Mouse (Mus musculus): ENCODE measurements at regions not wholly inside any gene's neighbourhood (a gene's known extent, or its start where the extent isn't known, plus 50 kb on each side); places are given as distances from the start of the nearest gene placed in this dataset.
"Not testable (repeated sequence)": the region's sequence is repeated elsewhere in the genome, so short reads cannot be mapped to it uniquely, and the experiment has no call there.

DNA sequence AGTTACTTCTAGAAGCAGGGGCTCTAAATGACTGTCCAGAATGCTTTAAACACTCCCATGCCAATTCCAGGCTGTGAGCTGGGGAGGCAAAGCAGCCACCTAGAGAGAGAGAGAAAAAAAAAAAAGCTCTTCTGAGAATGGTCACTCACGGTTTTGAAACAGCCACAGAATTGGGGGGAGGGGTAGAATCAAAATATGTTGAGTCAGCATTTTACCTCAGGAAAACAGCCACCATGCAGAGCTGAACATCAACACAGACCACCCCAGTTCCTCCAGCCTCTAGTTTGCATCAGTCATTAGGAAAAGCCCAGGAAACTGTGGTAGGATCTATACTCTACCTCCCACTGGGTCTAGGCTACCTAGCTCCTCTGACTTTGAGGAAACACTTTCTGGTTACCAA lies 124.1 kb upstream of the Gm5150 start:
- no peak for DNase-seq (ENCODE audit: low read depth)

DNA sequence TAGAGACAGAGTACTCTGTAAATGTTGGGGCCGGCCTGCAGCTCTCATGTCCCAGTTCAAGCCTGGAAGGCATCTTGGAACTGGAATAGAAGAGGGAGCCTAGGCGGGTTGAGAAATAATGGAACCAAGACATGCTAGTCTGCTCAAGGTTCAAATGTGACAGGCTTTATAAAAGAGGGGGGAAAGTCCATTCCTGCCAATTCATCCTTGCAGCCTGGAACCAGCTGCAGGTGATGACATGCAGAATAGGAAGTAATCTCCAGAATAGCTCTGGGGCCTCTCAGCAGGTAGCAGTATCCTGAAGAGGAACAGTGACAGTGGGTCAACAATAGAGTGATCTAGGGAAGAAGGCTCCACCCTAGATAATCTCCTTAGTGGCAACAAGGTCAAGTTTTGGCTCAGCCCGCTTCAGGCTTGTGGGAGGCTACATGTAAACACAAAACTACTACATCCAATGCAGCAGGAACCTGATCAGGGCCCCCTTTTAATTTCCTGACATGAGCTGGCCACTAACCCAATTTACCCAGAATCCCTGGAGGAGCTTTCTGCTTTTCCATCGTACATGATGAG lies 119.2 kb upstream of the Gm5150 start:
- DNase-seq (ENCODE audit: low read depth) = not testable (repeated sequence)

DNA sequence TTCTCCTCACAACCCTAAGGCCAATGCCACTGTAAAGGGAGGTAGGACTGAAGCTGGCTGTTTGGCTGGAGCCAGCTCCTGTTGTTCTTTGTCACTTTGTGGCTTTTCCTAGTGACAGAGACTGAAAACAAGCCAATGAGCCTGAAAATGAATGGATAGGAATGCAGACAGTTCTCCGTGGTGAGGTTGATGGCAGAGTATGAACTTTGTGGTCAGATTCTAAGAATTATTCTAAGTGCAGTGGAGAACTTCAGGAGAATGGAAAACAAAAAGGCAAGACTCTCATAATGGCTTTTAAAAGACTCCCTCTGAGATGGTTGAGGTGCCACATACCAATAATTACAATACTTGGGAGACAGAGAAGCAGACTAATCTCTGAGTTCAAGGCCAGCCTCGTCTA lies 109.7 kb upstream of the Gm5150 start:
- no peak for DNase-seq (ENCODE audit: low read depth)

DNA sequence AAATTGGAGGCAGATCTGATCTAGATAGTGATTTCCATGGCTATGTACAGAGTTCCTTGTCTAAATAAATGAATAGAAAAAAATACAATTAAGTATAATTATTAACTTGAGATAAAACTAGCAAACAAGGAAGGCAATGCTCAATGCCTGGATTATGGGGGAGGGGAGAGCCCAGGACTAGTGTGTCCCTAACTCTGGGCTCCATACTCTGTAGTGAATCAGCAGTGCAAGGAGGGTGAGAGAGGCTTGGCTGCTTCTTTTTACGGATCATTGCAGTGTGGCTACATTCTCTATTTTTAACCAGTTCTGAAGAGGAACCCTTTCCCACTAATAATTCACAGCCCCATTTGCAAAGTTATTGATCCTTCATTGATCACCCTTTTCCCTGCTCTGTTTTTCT lies 101.3 kb upstream of the Gm5150 start:
- DNase-seq (ENCODE audit: low read depth) = no peak

DNA sequence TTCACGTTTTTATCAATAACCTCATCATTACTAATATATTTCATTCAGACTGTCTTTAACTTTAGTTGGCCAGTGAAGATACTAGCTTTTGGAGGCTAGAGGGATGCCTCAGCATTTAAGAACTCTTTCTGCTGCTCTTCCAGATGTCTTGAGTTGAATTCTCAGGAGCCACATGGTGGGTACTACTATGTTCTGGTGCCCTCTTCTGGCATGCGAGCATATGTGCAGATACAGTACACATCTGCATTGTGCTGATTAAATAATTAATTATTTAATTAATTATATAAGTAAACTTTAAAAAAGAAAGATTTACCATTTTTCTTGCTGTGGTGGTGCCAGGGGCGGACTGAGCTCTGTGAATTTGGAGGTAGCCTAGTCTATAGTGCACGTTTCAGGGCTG lies 98.8 kb upstream of the Gm5150 start:
- no peak for DNase-seq (ENCODE audit: low read depth)

DNA sequence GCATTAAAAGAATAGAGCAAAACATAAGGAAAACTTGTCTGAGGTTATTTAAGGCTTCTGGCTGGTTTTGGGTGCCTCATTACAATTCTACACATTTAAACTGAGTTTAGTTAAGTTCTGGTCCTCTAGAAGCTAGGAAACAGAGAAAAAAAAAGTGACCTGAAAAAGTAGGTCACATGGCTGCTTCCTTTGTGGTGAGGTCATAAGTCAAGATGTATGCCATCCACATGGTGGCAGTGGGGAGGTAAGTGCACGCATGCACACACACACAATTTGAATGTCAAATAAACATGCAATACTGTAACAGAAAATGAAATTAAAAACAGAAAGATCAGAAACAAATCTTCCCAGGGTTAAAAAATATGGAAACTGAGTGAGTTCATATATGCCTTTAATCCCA lies 96.9 kb upstream of the Gm5150 start:
- no peak for DNase-seq (ENCODE audit: low read depth)

DNA sequence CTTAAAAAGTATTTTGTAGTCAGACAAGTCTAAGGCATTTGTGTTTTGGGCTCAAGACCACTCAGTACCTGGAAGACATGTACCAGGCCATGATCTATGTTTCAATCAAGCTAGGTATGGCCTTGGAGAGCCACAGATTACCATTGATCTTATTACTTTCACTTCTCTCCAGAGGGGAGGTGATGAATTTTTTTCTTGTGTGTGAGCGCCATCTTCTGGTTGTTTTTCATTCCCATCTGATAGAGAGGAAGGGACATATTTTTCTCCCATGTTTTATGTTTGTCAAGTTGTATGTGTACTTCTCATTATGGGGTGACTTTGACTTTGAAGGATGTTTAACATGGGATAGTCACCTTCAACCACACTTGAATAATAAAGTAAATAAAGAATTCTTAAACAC lies 80.3 kb upstream of the Gm5150 start:
- DNase-seq (ENCODE audit: low read depth) = peak; percentile 21

DNA sequence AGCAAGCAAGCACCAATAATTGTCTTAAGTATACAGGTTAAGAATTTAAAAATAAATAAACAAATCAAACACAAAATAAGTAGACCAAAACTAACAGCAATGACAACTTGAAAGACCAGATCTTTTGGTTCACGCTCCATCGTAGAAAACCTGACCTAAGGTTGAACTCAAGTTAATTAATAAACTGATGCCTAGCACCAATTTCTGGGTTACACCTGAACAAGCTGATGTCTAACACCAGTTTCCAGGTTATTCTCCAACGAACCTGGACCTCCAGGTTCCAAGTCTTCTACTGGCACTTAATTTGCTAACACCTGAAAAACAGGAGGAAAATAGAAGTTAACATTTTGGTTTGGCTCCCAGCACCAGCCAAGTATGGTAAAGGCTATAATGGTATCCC lies 79.1 kb upstream of the Gm5150 start:
- no peak for DNase-seq (ENCODE audit: low read depth)

DNA sequence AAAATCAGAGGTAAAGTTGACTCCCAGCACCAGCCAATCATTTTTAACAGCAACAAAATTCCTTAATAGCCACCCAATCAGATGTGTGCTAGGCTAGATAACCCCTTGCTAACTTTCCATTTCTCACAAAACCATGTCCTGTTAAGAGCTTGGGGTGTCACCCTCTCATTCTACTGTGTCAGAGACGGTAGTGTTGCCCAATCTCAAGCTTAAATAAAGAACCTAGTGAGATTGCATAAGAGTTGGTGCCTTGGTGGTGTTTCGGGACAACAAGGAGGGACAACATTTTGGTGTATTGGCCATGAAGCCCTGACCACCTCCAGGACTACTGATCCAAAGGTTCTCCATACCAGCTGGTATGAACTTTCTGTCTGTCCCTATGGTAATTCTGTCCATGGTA lies 72.9 kb upstream of the Gm5150 start:
- DNase-seq (ENCODE audit: low read depth) = no peak

DNA sequence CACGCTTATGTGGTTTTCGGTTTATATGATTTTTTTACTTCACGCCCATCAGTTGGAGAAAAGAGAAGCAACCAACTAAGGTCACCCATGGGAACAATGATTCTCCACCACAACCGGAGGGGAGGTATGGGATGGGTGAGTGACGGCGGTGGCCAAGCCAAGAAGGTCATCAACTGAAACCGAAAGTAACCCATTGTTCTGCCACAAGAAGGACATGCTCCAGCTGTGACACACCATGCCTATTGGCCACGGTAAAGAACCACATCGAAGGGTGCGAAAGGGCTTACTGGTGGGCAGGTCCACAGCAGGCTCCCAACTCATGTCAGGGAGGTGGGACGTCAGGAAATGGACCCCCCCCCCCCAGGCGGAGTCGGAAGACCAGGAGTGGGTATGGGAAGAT lies 65.7 kb upstream of the Gm5150 start:
- no peak for DNase-seq (ENCODE audit: low read depth)

DNA sequence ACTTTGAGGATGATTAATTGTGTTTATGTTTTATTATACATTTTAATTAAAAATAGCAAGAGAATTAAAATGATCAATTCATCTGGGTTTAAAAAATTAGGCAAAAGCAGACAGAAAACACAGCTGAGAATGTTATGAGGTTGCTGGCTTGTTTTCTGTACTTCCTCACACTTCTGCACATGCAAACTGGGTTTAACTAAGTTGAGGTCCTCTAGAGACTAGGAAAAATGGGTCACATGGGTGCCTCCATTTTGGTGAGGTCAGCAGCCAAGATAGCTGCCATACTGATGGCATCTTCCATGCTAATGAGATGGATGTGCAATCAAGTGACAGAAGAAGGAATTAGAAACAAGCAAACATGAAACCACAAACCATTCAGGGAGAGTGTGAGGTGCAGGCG lies 64.7 kb upstream of the Gm5150 start:
- no peak for DNase-seq (ENCODE audit: low read depth)

DNA sequence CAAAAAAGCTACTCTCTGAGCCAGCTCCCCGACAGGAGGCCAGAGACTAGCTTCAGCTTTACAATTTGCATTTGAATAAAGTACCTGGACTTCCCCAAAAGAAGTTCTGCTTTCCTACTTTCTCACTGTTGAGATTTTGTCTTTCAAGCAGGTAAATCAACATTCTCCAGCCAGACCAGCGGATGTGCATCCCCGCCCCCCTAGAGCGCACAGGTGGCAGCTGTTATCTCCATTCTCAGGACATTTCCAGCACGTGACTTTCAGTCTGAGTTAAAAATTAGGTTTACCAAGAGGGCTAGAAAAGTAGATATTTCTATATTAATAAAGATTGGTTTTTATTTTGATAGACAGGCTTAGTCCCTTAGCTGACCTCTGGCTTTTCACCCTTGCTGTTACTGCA lies 51.5 kb upstream of the Gm5150 start:
- not testable (repeated sequence) for DNase-seq (ENCODE audit: low read depth)

Measured in induced T-regulatory cell, adult 2 months (primary cell).